Mouse (Mus musculus) heart, embryonic 15.5 days (tissue): ENCODE measurements around the gene Opa3. TPM values are rescaled to one million over a fixed set of nuclear protein-coding genes. Genes with fewer than 3 reads are reported as not detected.

Experiments used
- ATAC-seq: fragments of 200-750 bp; cut with Nextera tagmentation; replicated peaks from 2 replicates; pipeline ENCODE4 v1.8.0; 2017; ENCODE audit warnings: low read depth, moderate TSS enrichment; ENCODE audit not compliant: insufficient number of reproducible peaks, insufficient read depth, low FRiP score
- H3K27ac ChIP-seq: fragments of 300-500 bp; sonication (generic); 2 replicates; pipeline ENCODE4 v1.5.1; 2015; ENCODE audit warnings: mild to moderate bottlenecking, inconsistent platforms
- H3K27me3 ChIP-seq: fragments of 300-500 bp; sonication (generic); 2 replicates; pipeline ENCODE4 v1.6.1; 2015; ENCODE audit warnings: inconsistent platforms
- H3K36me3 ChIP-seq: fragments of 300-500 bp; sonication (generic); 2 replicates; pipeline ENCODE4 v1.6.1; 2015; ENCODE audit warnings: mild to moderate bottlenecking, inconsistent platforms
- H3K4me1 ChIP-seq: fragments of 300-500 bp; sonication (generic); replicated peaks from 2 replicates; pipeline ENCODE4 v1.6.1; 2015; ENCODE audit warnings: inconsistent platforms
- H3K4me2 ChIP-seq: fragments of 300-500 bp; sonication (generic); 2 replicates; pipeline ENCODE4 v1.6.1; 2015; ENCODE audit warnings: inconsistent platforms, mild to moderate bottlenecking, moderate library complexity
- H3K4me3 ChIP-seq: fragments of 300-500 bp; sonication (generic); 2 replicates; pipeline ENCODE4 v1.5.1; 2015; ENCODE audit warnings: mild to moderate bottlenecking, inconsistent platforms
- H3K9ac ChIP-seq: fragments of 300-500 bp; sonication (generic); 2 replicates; pipeline ENCODE4 v1.6.1; 2015; ENCODE audit warnings: mild to moderate bottlenecking, inconsistent platforms
- H3K9me3 ChIP-seq: fragments of 300-500 bp; sonication (generic); replicated peaks from 2 replicates; pipeline ENCODE4 v1.6.1; 2016; ENCODE audit warnings: inconsistent platforms
- WGBS: fragments of 180-500 bp; shearing (Covaris S2); methylation state at CpG from one replicate; pipeline ENCODE4 v1.1.7; 2015; ENCODE audit warnings: mixed read lengths; 5-methylcytosine and 5-hydroxymethylcytosine counted together
- polyA plus RNA-seq: library from polyadenylated mRNA; unstranded; fragments of >200 nt; fragmentation: Nextera tagmentation; extraction: Ambion mirVana; gene quantifications from 2 replicates; pipeline ENCODE4 v1.2.1, GENCODE M21; 2015

Gene Opa3
- polyA plus RNA-seq, 1 experiment from 2014 or later: 33.8 TPM

DNA sequence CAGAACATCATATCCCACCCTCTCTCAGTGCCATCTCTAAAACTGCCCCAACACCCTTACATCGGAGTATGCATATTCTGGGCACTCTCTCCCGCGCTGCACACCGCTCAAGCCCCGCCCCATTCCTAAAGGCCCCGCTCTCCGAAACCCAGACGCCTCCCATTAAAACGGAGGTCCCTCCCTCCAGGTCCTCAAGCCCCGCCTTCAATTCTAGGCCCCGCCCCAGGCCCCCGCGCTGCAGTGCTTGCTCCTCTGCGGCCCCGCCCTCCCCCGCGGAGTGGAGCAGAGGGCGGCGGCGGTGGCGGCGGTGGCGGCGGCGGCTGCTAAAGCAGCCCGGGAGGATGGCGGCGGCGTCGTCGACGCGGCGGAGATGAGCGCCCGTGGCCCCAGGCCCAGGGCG, 54.3 kb downstream of the Opa3 start, which contains the start of gene Rtn2:
TSS of gene Rtn2 (plus strand) at position 240 of the 400 bp plus-strand sequence.
- Histone ChIP-seq H3K9me3 (no peaks in the 10 kb centered on the region), H3K27ac (no peak within 1 kb of the TSS), H3K27me3 (peaks cover 68% of the 10 kb centered on the region), H3K9ac (no peak within 1 kb of the TSS; the same call in 1 of the 2 replicates), H3K4me3 (peak within 1 kb of the TSS; percentile 58), H3K4me2 (peak within 1 kb of the TSS; percentile 98), H3K36me3 (no peaks in the 10 kb centered on the region), H3K4me1 (peaks cover 20% of the 10 kb centered on the region)
- peak; percentile 66 for ATAC-seq
- WGBS: 1% methylated on average over 37 of the region's 37 CpGs

DNA sequence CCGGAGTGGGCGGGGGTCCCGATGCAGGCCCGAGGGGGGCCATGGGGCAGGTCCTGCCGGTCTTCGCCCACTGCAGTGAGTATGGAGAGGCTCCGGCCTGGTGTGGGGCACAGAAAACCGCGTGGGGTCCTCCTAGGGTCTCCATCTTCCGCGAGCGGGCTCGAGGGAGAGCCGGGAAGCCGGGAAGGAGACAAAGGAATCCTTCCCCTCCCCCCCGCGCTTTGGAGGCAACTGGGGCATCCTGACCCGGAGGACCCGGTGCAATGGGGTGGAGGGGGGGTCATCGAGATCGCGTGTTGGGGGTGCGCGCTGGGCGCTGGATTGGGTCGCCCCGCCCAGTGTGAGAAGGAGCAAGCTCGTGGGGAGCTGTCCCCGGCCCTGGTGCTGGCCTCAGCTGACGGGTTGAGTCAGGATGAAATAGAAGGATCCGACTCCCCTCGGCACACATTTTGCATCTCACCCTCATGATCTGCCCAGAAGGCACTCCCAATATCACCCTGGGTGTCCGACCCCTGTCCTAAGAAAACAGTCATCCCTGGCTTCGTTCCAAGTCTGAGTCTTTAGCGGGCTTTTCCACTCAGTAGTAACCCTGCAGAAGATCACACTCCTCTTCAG, 54.8 kb downstream of the Opa3 start:
- no peak overlapping the region; the same call in 1 of the 2 replicates for H3K9ac ChIP-seq
- no peak overlapping the region for H3K27ac ChIP-seq
- H3K4me1 ChIP-seq: peaks cover 20% of the 10 kb centered on the region
- H3K4me2 ChIP-seq: peak overlapping the region; percentile 98
- no peaks in the 10 kb centered on the region for H3K36me3 ChIP-seq
- peak; percentile 63 for ATAC-seq
- 1% methylated on average over 35 of the region's 35 CpGs for WGBS
- peak overlapping the region; percentile 58 for H3K4me3 ChIP-seq
- H3K27me3 ChIP-seq: peaks cover 63% of the 10 kb centered on the region
- H3K9me3 ChIP-seq: no peaks in the 10 kb centered on the region

DNA sequence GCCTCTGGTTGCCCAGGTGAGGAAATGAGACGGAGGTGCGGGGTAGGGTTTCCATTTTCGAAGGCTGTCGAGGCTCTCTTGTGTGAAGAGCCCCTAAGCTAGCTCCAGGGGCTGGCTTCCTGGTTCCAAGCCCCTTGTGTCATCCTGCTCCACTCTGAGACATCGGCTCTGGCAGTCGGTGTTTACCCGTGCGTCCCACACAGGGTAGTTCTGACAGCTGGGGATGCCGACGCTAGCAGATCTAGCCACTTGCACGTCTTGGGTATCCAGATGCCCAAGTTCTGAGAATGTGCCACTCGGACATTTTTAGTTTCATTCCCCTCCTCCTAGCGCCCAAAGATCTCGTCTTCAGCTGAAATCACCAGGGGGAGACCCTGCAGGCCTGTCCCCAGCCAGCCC, 55.3 kb downstream of the Opa3 start:
- Histone ChIP-seq H3K9ac (no peak overlapping the region), H3K27me3 (peaks cover 58% of the 10 kb centered on the region), H3K4me1 (peaks cover 20% of the 10 kb centered on the region), H3K4me2 (peak overlapping the region; percentile 98), H3K4me3 (0 out of 2 replicates have a peak overlapping the region, but pooled peaks have one; percentile 58), H3K27ac (no peak overlapping the region), H3K36me3 (no peaks in the 10 kb centered on the region), H3K9me3 (no peaks in the 10 kb centered on the region)
- 28% methylated on average over 14 of the region's 14 CpGs for WGBS
- ATAC-seq: no peak

DNA sequence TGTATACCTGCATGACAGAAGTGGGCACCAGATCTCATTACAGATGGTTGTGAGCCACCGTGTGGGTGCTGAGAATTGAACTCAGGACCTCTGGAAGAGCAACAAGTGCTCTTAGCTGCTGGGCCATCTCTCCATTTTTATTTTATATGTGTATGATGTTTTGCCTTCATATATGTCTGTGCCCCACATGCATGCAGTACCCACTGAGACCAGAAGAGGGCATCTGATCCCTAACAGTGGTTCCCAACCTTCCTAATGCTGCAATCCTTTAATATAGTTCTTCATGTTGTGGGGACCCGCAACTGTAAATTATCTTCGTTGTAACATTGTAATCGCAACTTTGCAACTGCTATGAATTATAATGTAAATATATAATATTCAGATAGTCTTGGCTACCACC, 56.6 kb downstream of the Opa3 start:
- no peak for ATAC-seq
- no peak overlapping the region for H3K9ac ChIP-seq
- H3K36me3 ChIP-seq: no peaks in the 10 kb centered on the region
- no peak overlapping the region for H3K27ac ChIP-seq
- peaks cover 44% of the 10 kb centered on the region for H3K27me3 ChIP-seq
- no peaks in the 10 kb centered on the region for H3K9me3 ChIP-seq
- no peak overlapping the region for H3K4me2 ChIP-seq
- H3K4me1 ChIP-seq: peaks cover 12% of the 10 kb centered on the region
- 28% methylated on average over 4 of the region's 4 CpGs for WGBS
- no peak overlapping the region for H3K4me3 ChIP-seq

DNA sequence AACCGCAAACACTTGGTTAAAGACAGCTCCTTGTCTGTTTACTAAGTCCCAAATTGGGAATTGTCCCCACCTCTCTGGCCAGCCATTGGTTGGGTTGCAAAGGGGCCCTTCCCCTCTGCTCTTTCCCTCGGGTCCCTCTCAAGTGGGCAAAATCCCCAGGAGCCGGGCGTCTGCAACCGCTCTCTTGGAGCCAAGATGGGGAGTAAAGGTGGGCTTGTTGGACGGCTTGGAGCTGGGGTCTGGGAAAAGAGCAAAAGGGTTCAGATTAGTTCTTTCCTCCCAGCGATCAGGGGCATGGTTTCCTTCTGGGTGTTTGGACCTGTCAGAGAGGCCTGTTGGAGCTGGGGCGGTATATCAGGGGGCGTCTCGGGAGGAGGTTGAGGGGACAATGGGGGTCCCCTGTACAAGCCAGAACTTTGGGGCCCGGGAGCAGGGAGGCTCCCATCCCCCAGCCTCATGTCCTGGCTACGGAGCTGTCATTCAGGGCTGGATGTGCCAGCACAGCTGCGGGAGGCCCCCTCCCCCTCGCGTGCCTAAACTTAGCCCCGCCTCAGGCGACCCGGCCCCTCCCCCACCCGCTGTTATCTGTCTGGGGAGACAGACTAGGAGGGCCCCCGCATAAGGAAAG, 62.9 kb downstream of the Opa3 start:
- peak overlapping the region; percentile 66 for H3K27ac ChIP-seq
- H3K4me3 ChIP-seq: peak overlapping the region; percentile 57
- H3K36me3 ChIP-seq: no peaks in the 10 kb centered on the region
- 0 out of 2 replicates have a peak, but pooled peaks cover 3% of the 10 kb centered on the region for H3K27me3 ChIP-seq
- peak overlapping the region; percentile 53 for H3K9ac ChIP-seq
- 0% methylated on average over 20 of the region's 20 CpGs for WGBS
- ATAC-seq: peak; percentile 77
- peak overlapping the region; percentile 84 for H3K4me2 ChIP-seq
- no peaks in the 10 kb centered on the region for H3K9me3 ChIP-seq
- H3K4me1 ChIP-seq: peaks cover 18% of the 10 kb centered on the region

DNA sequence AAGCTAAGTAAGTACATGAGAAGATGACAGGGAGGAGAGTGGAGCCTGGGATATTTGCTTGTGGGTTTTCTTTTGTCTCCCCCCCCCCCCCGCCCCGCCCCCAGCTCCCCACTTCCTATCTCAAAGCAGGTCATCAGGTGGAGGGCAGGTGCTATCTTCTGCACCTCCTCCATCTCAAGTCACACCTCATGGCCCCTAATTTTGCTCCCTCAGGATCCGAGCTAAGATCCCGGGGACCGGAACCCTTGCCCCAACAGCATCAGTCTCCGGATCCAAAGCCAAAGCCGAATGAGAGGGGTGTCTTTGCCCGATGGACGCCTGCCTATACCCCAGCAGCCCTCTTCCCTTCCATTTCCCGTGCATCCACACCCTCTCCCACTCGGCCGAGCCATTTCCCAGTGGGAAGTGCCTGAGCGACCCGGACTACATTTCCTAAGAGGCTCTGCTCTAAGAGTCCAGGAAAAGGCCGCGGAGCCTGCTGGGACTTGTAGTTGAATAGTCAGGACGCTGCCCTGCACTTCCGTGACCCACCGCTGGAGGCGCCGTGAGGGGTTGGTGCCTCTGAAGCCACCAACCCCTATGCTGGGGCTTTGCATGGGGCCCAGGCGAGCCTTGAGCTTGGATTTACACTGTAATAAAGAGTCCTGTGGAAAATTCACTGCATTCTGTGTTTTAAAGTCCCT, 67.5 kb downstream of the Opa3 start:
- Histone ChIP-seq H3K4me1 (peaks cover 17% of the 10 kb centered on the region), H3K9me3 (no peaks in the 10 kb centered on the region), H3K4me3 (peak overlapping the region; percentile 42), H3K36me3 (no peaks in the 10 kb centered on the region), H3K4me2 (peak overlapping the region; percentile 66), H3K27me3 (no peaks in the 10 kb centered on the region), H3K9ac (peak overlapping the region; percentile 38; the same call in 1 of the 2 replicates), H3K27ac (no peak overlapping the region)
- peak; percentile 43 for ATAC-seq
- WGBS: 13% methylated on average over 20 of the region's 22 CpGs

DNA sequence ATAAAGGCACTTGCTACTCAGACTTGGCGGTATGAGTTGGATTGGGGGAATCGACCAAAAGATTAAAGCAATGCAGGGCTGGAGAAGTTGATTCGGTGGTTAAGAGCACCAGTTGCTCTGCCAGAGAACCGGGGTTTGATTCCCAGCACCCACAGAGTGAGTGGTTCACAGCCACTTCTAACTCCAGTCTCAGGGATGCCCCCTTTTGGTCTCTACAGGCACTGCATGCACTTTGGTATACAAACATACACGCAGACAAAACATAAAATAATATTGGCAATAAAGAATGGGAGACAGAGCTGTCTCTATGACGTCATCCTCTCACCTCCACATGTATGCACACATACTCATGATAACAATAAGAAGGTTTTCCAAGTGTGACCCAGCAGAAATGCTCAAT, 68.9 kb downstream of the Opa3 start:
- Histone ChIP-seq H3K9me3 (no peaks in the 10 kb centered on the region), H3K4me1 (peaks cover 13% of the 10 kb centered on the region), H3K27me3 (peaks cover 6% of the 10 kb centered on the region), H3K4me3 (no peak overlapping the region), H3K4me2 (no peak overlapping the region), H3K36me3 (no peaks in the 10 kb centered on the region), H3K27ac (no peak overlapping the region), H3K9ac (no peak overlapping the region)
- whole genome bisulfite sequencing: 86% methylated on average over 6 of the region's 6 CpGs
- ATAC-seq: no peak

DNA sequence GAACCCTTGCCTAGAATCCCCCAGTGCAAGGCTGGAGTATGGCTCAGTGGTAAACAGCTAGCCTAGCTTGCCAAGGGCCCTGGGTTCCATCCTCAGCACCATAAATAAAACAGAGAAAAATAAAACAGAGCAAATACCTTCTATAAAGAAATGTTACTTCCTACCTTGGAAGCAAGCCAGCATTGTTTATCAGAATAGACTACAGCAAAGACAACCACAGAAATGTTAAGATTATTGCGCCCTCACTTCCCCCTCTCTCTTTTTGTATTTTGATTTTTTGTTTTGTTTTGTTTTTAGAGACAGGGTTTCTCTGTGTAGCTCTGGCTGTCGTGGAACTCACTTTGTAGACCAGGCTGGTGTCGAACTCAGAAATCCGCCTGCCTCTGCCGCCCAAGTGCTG, 69.7 kb downstream of the Opa3 start:
- Histone ChIP-seq H3K9ac (no peak overlapping the region), H3K4me2 (no peak overlapping the region), H3K4me3 (no peak overlapping the region), H3K36me3 (no peaks in the 10 kb centered on the region), H3K27me3 (peaks cover 14% of the 10 kb centered on the region), H3K27ac (no peak overlapping the region), H3K9me3 (no peaks in the 10 kb centered on the region), H3K4me1 (peaks cover 14% of the 10 kb centered on the region)
- ATAC-seq: no peak
- WGBS: 80% methylated on average over 5 of the region's 5 CpGs

DNA sequence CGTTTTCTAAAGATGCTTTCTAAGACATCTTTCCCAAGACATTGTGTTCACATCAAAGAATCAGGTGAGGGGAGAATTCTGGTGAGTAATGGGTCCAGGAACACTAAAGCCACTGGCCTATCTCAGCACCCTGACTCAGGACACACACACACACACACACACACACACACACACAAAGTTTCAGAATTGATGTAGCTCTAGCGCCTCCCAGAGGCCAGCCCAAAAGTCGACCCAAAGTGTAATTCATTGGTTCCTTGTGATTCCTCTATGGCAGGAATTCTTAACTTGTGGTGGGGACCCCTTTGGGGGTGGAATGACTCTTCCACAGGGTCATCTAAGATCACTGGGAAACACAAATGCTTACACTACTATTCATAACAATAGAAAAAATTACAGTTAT, 71.1 kb downstream of the Opa3 start:
- Histone ChIP-seq H3K9ac (no peak overlapping the region), H3K4me1 (peaks cover 22% of the 10 kb centered on the region), H3K27ac (no peak overlapping the region), H3K4me2 (no peak overlapping the region), H3K36me3 (no peaks in the 10 kb centered on the region), H3K9me3 (no peaks in the 10 kb centered on the region), H3K27me3 (peaks cover 26% of the 10 kb centered on the region), H3K4me3 (no peak overlapping the region)
- 18% methylated on average over 3 of the region's 3 CpGs for WGBS
- no peak for ATAC-seq

DNA sequence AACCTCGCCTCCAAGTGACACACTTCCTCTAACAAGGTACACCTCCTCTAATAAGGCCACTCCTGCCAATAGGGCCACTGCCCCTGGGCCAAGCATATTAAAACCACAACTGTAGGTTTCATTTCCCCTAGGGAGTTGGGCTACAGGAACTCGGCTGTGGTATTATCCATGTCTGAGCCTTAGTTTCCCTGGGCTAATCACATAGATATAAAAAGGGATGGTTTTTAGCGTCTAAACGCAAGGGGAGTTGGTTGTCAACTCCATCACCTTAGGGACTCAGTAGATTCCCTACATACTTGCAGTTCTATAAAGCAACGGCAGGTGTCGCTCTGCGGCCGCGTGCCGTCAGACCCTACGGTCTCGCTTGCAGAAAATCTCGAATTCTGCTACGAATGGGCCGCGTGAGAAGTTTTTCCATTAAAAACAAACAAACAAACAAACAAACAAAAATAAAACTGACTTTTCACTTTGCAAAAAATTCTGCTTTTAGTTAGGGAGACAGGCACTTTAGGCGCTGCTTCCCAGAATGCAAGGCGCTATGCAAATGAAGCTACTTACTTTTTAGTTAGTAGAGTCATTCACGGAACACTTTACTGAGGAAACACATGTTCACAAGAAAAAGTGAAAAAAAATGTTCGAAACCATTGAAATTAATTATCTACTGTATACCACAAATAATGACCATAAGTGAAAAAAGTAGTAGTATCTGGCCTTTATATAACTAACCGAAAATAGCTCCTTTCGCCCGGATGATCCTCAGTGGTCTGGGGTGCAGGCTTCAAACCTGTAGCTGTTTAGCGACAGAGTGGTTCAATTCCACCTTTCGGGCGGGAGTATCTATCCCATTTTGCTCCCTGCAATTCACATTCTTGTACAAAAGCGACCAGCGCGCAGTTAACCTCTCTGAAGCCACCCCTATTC, 72.6 kb downstream of the Opa3 start:
- H3K9me3 ChIP-seq: no peaks in the 10 kb centered on the region
- H3K27me3 ChIP-seq: peaks cover 42% of the 10 kb centered on the region
- H3K27ac ChIP-seq: peak overlapping the region; percentile 31; the same call in 1 of the 2 replicates
- peaks cover 31% of the 10 kb centered on the region for H3K4me1 ChIP-seq
- peak overlapping the region; percentile 55 for H3K4me3 ChIP-seq
- peak; percentile 68 for ATAC-seq
- no peaks in the 10 kb centered on the region for H3K36me3 ChIP-seq
- 0 out of 2 replicates have a peak overlapping the region, but pooled peaks have one; percentile 25 for H3K9ac ChIP-seq
- peak overlapping the region; percentile 53 for H3K4me2 ChIP-seq
- WGBS: under 1% methylated on average over 29 of the region's 29 CpGs
